Mouse (Mus musculus) urinary bladder, adult 2 months (tissue): ENCODE measurements around the gene Gucy2d. TPM values are rescaled to one million over a fixed set of nuclear protein-coding genes. Genes with fewer than 3 reads are reported as not detected.

Source experiments
- DNase-seq: peaks from one replicate; pipeline ENCODE4 v3.0.0; 2022; ENCODE audit warnings: low spot score
- polyA plus RNA-seq: library from polyadenylated mRNA; depleted of rRNA; stranded (reverse); fragments of >200 nt; gene quantifications from 2 replicates; pipeline ENCODE4 v1.2.3, GENCODE M21; 2012

Gene Gucy2d
- polyA plus RNA-seq, 1 experiment = 0.17 TPM

DNA sequence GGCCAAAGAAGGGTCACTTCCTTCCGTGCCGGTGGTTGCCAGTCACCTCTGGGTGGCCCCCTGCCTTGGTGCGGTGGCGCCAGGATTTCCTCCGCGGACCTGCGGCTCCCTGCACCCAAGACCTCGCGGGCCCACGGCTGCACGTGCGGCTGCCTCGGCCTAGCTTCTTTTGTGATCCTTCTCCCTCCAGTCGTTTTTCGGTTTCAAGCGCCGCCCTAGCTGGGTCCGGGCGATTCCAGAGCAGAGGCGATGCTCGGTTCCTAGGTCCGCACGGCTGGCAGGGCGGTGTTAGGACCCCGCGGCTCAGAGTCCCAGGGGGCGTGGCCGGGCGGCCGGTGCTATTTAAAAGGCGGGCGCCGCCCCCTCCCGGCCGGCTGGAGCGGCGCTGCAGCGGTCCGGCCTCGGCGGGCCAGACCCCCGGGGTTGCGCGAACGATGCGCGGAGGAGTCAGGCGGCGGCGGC lies 49.4 kb downstream of the Gucy2d start:
- DNase-seq = peak; percentile 58

DNA sequence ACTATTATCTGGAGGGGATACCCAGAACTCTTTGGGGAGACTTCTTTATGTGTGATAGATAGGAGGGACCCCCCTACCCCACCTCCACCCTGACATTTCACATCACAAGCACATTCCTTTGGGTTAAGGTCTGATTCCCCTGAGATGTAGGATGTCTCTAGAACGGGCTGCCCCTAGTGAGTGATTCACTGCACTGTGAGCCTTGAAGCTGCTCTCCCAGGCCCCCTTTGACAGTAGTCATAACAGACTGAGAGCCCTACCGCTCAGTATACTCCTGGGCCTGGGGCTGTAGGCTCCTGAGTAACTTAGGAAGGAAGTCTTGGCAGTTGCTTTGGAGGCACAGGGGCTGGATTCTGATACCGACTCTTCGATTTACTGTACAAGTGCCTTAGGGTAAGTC lies 50.1 kb downstream of the Gucy2d start:
- DNase-seq = no peak

DNA sequence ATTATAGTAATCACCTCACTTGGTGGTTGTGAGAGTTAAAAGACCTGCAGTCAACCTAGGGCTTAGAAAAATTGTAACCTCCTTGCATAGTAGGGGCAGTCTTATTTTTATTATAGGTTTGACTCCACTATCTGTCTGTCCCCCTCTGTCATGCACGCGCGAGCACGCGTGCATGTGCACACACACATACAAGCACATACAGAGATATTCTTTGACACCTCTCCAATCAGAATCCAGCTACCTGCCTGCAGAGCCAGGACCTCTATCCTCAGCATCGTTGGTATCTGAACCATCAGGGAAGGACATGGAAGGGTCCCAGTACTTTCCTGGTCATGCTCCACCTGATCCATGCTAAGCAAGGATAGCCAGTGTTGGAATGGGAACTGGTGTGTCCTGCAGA lies 50.7 kb downstream of the Gucy2d start:
- no peak for DNase-seq

DNA sequence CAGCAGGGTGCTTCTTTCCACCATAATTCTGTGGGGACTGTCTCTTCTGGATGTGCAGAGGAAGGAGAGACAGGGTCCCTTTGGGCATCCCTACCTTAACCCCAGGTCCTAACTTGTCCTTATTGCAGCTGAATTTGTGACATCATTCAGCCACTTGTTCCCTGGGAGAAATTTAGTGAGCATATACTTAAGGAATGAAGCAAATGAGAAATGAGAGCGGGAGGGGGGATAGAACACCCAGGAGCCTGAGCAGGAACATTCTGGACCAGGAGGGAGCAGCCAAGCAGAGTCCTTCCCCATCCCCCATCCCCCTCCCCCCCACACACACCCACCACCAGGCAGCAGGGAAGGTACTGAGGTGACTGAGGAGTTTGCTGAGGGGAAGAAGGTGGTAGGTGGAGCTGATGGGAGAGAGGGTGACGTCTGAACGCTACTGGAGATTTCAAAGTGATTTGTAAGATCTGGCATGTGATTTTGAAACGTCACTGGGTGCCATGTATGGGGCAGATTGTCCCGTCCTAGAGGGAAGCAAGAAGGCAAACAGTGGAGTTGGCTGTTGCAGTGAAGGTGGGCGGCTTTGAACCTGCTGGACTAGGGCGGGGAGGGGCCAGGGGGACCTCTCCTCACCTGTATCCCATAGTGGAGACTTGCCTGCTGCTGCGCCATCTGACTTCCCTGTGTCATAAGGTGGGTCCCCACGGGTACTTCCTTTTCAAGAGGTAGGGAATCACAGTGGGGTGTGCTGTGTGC lies 51.4 kb downstream of the Gucy2d start:
- no peak for DNase-seq

DNA sequence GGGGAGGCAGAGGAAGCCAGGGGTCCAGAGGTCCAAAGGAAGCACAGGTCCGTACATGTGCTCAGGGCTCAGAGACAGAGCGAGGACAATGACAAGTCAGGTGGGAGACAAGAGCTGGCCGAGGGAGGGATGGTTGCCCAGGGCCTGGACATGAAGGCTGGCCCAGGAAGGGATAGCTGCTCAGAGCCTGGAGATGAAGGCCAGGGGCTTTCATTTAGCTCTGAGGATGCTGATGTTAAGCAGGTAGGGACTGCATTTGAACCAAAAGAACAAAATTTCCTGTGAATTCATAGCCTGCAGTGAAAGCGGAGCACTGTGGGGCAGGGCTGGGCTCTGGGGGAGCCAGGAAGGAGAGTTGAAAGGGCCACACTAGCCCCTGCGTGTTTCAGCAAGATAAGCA lies 52.1 kb downstream of the Gucy2d start:
- DNase-seq = no peak

- DNase-seq = no peak
Observed at GRCm38 (mm10) chr7:98493307-98493706, 53.1 kb downstream of the Gucy2d start.

GRCm38 (mm10) chr7:98493901-98494480 lies 53.8 kb downstream of the Gucy2d start:
- DNase-seq = no peak

GRCm38 (mm10) chr7:98495591-98495990 lies 55.4 kb downstream of the Gucy2d start:
- no peak for DNase-seq

DNA sequence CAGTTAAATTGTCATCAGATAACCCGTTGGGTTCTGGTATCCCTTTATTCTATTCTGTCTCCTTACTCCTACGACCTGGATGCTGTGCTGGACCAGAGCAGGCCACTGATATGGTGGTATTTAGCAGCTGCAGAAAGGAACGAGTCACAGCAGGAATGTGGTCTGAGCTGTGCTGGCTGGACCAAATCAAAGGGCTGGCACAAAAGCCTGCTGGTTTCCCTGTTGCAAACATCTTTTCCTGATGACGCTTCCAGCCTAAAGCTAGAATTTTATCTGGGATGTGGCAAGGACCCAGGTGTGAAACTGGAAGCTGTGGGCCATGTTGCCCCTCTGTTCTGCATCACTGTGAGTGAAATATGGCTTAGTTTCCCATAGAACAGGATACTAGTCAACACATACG lies 57.2 kb downstream of the Gucy2d start:
- DNase-seq = no peak

DNA sequence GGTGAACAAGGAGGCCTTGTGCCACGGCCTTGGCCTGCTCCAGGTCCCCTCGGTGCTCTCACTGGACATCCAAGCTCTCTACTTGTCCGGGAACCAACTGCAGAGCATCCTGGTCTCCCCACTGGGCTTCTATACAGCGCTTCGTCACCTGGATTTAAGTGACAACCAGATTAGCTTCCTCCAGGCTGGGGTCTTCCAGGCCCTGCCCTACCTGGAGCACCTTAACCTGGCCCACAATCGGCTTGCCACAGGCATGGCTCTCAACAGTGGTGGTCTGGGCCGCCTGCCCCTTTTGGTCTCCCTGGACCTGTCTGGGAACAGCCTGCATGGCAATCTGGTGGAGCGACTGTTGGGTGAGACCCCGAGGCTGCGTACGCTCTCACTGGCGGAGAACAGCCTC lies 57.9 kb downstream of the Gucy2d start:
- no peak for DNase-seq

DNA sequence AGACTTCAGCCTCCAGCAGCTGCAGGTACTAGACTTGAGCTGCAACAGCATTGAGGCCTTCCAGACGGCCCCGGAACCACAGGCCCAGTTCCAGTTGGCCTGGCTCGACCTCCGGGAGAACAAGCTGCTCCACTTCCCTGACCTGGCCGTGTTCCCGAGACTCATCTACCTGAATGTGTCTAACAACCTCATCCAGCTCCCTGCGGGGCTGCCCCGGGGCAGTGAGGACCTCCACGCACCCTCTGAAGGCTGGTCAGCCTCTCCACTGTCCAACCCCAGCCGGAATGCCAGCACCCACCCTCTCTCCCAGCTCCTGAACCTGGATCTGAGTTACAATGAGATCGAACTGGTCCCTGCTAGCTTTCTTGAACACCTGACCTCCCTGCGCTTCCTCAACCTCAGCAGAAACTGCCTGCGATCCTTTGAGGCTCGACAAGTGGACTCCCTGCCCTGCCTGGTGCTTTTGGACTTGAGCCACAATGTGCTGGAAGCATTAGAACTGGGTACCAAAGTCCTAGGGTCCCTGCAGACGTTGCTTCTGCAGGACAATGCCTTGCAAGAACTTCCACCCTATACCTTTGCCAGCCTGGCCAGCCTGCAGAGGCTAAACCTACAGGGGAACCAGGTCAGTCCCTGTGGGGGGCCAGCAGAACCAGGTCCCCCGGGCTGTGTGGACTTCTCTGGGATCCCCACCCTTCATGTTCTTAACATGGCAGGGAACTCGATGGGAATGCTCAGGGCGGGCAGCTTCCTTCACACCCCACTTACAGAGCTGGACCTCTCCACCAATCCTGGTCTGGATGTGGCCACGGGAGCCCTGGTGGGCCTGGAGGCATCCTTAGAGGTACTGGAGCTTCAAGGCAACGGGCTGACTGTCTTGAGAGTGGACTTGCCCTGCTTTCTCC lies 58.7 kb downstream of the Gucy2d start:
- DNase-seq = no peak

DNA sequence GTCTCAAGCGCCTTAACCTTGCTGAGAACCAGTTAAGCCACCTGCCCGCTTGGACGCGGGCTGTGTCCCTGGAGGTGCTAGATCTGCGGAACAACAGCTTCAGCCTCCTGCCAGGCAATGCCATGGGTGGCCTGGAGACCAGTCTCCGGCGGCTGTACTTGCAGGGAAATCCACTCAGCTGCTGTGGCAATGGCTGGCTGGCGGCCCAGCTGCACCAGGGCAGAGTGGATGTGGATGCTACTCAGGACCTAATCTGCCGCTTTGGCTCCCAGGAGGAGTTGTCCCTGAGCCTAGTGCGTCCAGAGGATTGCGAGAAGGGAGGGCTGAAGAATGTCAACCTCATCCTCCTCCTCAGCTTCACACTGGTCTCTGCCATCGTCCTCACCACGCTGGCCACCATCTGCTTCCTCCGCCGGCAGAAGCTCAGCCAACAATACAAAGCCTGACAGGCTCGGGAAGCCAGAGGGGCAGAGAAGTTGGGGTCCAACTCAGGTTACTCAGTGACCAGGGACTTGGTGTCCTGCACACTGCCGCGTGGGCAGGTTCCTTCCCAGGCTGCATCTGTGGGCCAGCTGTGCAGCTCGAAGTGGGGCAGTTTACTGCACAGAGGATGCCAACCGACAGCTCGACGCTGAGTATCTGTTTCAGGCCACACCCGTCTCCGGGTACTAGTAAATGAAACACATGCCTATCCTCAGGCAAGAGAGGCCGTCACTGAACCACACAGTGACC lies 59.5 kb downstream of the Gucy2d start:
- DNase-seq = no peak

- no peak for DNase-seq
Observed at GRCm38 (mm10) chr7:98500470-98500869, 60.3 kb downstream of the Gucy2d start.

DNA sequence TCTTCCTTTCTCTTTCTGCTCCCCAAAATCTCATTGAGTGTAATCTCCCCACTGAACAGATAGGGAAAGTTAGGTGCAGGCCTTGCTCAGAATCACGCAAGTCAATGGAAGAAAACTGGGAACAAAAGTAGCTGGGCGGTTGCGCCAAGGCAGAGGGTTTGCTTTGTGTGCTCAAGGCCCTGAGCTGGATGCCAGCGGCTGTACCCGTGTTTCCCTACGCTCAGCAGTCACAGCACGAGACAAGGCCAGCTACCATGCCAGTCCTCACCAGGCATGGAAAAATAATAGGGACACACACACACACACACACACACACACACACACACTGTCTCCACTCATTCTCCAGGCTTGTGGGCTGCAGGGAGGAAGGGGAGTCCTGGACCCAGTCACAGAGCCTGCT lies 60.9 kb downstream of the Gucy2d start:
- DNase-seq = no peak

GRCm38 (mm10) chr7:98502921-98503320 lies 62.7 kb downstream of the Gucy2d start:
- DNase-seq = no peak

DNA sequence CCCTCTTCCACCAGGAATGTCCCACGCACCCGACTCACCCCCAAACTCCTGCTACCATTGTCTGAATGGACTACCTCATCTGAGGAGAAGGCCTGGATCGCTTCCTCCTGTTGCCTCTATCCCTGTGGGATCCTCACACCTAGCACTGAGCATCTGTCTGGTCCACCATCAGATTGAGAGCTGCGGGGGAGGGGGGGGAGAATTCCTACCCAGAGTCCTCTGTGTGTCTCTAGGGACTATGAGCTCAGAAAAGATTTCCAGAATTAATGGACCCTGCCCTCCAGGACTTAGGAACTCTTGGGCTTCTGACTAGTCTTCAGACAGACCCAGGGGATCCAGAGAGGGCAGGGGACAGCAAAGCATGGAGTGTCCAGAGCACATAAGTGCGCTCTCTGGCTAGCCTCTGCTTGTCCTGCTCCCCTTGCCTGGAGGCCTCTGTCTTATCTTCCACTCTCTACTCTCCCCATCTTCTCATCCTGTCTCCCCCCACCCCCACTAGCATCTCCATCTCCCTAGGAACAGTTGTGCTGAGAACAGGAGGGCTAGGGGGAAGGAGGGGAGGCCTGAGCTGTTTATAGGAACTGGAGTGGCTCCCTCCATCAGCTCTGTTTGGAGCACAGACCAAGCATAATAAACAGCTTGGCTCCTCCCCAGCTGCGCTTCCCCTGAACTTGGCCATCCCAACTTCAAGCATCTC lies 63.9 kb downstream of the Gucy2d start:
- DNase-seq = no peak

GRCm38 (mm10) chr7:98504726-98505314 lies 64.6 kb downstream of the Gucy2d start:
- no peak for DNase-seq

DNA sequence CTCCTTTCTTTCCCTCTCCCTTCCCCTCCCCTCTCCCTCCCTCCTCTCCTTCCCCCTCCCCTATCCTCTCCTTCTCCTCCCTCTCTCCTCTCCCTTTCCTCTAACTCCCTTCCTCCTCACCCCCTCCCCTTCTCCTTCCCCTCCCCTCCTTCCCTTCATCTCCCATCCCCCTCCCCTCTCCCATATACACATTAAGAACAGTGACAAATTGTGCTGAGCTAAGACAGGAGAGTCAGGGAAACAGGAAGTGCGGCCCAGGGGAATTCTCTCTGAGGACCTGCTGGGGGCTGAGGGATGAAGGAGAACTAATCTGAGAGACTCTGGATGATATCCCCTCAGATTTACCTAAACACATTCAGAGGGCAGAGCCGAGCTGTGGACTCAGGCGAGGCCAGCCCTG lies 65.4 kb downstream of the Gucy2d start:
- DNase-seq = no peak

DNA sequence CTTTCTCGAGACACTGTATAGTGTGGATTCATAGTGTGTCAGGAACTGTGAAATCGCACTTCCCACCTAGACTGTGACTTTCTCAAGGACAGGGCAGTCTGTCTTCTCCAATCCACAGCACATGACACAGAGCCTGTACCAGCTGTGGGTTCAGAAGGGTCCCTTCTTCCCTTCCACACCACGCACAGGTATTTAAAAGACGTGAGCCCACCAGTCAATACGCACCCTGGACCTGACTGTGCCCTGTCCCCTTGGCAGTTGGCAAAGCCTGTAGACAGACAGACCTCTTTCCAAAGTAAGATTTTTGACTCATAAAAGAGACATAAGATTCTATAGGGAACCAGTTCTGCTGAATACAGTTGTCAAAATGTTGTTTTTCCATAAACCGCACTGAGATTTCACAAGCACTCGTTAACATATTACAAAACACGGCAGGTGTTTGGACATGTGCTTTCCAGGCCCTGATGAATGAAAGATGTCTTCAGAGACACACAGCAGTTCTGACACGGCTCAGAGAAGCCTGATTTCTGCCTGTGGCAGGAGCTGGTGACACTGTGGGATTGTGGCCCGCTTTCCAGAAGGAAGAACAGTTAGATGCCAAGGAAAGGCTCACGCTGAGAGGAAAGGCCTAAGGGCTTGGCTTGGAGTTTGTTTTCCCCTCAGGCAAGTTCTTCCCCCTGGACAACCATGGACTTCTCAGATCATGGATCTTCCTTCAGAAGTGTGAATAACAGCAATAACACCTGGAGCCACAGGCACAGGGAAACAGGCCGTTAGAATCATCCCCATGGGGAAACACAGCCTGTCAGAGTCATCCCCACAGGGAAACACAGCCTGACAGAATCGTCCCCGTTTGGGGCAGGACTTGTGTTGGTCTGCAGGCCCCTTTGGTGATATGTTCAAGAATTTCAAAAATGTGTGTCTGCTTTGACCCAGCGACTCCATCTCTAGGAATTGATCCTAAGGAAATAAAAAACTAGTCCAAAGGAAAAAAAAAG lies 71.0 kb downstream of the Gucy2d start:
- no peak for DNase-seq

DNA sequence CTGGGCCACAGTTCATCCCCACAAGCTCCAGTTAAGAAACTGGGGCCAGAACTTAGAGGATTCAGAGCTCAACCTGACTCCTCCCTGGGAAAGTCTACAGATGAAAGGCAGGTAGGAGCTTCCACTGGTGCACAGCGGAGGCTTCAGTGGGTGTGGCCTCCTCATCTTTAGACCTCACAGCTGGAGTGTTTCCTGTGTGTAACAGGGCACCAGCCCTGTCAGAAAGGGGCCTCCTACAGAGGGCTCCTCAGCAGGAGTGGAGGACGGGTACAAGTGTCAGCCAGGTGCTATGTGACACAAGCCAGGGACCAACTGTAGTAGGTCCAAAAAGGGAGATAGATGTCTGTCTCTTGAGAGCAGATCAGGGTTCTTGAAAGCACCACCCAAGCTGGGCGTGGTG lies 73.0 kb downstream of the Gucy2d start:
- no peak for DNase-seq
